Mouse (Mus musculus) granulocyte monocyte progenitor cell, adult 5-6 weeks (primary cell): ENCODE measurements around the gene Ankrd35. TPM values are rescaled to one million over a fixed set of nuclear protein-coding genes. Genes with fewer than 3 reads are reported as not detected.
"Not testable (repeated sequence)": the region's sequence is repeated elsewhere in the genome, so short reads cannot be mapped to it uniquely, and the experiment has no call there.

Experiments used
- ATAC-seq: replicated peaks from 2 replicates; pipeline ENCODE4 v1.8.0; 2016; ENCODE audit warnings: mild to moderate bottlenecking, moderate TSS enrichment, inconsistent platforms; ENCODE audit not compliant: poor library complexity, severe bottlenecking
- total RNA-seq, 2 experiments: library from RNA; stranded (forward) in 1 of 2; stranded (reverse) in 1 of 2; fragments of 200-712, 200-1000 nt in 1 of 2; fragments of >200 nt in 1 of 2; fragmentation: Nextera tagmentation in 1 of 2; gene quantifications; 2 replicates each; pipeline ENCODE4 v1.2.3; 2014 to 2017

Ankrd35 gene
- total RNA-seq (2014; fragmentation: Nextera tagmentation) (not detected in 2 replicates), total RNA-seq (2017) (not detected in 2 replicates)

GRCm38 (mm10) chr3:96669727-96670468 lies at the start of gene Ankrd35:
Ankrd35 (plus strand) TSS chr3:96670131.
- ATAC-seq, result peak; percentile 99

DNA sequence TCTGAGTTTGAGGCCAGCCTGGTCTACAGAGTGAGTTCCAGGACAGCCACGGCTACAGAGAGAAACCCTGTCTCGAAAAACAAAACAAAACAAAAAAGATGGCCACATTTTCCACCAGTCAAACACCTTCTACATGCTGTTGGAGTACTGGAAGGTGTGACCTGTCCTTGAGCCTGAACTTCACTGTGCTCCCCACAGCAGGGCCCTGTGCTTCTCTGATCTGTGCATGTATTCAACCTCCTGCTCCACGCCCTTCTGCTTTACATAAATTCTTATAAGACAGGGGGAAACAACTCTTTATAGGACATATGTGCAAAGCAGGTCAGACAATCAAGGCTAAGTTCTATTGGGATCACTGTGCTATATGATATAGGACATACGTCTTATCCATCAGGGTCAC lies 46.7 kb upstream of the Ankrd35 start:
- ATAC-seq, result no peak

DNA sequence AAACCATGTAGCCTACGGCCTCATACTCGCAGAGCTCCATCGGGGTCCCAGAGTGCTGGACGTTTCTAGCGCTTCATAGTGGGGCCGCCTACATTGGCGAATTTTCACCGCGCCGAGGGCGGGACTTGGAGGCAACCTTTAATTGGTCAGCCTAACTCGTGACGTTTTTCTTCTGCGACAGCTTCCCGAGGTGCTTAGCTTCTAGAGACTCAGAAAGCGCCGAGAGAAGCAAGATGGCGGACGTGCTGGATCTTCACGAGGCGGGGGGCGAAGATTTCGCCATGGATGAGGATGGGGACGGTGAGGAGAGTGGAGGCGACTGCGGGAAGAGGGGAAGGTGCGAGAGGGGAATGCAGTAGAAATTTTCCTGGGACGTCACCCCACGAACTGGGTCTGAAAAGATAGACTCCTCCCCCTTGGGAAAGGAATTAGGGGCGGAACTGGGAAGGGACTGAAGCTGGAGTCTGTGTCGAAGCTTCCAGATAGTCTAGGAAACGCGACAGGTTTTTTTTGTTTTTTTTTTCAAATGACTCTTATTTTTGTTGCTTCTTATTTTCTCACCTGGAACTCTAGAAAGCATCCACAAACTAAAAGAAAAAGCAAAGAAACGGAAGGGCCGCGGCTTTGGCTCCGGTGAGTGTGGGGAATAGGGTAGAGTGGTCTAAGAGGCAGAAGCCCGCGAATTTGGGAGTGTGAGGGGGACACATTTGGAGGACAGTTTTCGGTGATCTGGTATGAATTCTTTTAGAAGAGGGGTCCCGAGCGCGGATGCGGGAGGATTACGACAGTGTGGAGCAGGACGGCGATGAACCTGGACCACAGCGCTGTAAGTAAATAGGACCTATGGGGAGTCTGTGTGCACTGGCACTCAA lies 40.0 kb upstream of the Ankrd35 start, which contains the start of gene Rbm8a:
Gene Rbm8a, plus strand, starts transcription at position 205 of the 872 bp plus-strand sequence.
- ATAC-seq, result peak; percentile 99

DNA sequence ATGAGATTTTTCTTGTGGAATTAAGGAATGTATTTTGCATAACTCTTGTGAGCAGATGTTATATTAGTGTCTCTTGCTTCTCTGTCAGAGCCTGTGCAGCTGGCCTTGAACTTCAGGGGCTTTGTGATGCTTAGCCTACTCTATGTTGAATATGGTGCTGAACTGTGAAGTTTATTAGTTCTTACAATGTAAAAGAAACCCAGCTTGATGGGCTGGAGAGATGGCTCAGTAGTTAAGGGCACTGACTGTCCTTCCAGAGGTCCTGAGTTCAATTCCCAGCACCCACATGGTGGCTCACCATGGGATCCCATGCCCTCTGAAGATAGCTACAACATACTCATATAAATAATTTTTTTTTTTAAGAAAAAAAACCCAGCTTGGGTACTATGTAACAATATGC lies 37.9 kb upstream of the Ankrd35 start:
- ATAC-seq, result no peak

DNA sequence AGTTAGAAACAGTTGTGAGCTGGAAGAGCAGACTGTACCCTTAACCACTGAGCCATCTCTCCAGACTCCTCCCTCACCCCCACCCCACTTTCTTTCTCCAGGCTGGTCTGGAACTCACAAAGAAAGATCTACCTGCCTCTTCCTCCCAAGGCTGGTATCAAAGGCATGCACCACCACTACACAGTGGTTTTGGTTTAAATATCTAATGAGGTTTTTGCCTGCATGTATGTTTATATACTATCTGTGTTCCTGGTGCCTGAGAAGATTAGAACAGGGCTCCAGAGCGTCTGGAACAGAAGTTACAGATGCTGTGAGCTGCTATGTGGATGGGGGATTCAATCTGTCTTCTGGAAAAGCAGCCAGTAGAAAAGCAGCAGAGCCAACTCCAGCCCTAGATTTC lies 35.9 kb upstream of the Ankrd35 start:
- no peak for ATAC-seq

DNA sequence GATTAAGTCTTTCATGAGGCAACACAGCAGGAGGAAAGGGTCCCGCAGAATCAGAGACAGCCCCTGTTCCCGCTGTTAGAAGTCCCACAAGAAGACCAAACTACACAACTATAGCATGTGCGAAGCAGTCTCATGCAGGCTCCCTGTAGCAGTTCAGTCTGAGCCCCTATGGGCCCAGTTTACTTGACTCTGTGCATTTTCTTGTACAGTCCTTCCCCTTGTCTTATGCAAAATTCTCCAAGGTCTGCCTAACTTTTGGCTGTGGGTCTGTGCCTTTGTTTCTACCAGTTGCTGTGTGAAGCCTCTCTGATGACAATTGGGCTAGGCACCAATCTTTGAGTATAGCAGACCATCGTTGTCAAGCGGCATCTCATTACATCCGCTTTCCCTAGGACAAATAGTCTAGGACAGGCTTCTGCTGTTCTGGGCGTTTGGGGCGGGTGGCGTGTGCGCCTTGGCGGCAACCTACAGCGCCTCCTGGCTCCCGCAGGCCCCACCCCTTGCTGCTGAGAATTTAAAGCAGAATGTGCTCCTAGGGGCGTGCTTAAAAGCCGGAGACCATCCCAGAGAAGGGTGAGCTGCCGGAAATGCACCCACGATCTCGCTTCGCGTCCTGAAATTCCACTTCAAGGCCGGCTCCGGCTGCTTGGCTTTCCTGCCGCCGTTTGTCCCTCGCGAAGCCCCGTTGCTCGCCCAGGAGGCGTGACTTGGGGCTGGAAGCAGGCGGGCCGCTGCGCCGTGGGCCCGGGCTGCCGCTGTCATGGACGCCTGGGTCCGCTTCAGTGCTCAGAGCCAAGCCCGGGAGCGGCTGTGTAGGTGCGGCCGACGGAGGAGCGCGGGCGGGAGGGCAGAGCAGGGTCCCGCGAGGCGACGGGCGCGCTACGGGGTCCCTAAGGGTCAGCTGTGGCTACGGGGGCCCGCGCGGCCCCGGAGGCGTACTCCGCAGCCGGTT lies 34.7 kb upstream of the Ankrd35 start, which contains the start of the genes Pex11b and Gm42957:
Gene Pex11b, plus strand, starts transcription at position 449 of the 952 bp plus-strand sequence.
Gene Gm42957, plus strand, starts transcription at position 547 of the 952 bp plus-strand sequence.
- ATAC-seq, result peak; percentile 88

GRCm38 (mm10) chr3:96635906-96636305 lies 34.0 kb upstream of the Ankrd35 start:
- ATAC-seq, result no peak

DNA sequence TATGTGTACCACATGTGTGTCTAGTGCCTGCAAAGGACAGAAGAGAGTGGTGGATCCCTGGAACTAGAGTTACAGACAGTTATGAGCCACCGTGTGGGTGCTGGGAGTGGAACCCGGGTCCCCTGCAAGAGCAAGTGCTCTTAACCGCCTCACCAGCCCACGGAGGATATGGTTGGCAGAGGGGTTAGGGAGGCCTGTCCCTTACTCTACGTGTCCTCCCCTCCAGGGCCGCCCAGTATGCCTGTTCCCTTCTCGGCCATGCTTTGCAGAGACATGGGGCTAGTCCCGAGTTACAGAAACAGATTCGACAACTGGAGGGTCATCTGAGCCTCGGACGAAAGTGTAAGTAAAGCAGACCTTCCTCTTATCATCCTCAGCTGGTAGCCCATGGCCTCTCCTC lies 33.5 kb upstream of the Ankrd35 start:
- no peak for ATAC-seq

DNA sequence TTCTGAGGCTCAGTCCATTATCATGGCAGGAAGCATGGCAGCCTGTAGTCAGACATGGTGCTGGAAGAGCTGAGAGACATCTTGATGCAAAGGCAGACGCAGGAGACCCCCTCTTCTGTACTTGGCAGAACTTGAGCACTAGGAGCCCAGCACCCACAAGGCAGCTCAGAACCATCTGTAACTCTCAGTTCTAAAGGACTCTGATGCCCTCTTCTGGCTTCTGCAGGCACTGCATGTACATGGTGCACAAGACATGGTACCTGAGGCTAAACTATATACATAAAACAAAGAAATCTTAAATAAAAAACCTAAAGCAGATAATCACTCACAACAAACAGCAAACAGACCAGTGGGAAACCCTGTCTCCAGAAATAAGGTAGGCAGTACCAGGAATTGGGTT lies 30.7 kb upstream of the Ankrd35 start:
- ATAC-seq, result peak; percentile 50

DNA sequence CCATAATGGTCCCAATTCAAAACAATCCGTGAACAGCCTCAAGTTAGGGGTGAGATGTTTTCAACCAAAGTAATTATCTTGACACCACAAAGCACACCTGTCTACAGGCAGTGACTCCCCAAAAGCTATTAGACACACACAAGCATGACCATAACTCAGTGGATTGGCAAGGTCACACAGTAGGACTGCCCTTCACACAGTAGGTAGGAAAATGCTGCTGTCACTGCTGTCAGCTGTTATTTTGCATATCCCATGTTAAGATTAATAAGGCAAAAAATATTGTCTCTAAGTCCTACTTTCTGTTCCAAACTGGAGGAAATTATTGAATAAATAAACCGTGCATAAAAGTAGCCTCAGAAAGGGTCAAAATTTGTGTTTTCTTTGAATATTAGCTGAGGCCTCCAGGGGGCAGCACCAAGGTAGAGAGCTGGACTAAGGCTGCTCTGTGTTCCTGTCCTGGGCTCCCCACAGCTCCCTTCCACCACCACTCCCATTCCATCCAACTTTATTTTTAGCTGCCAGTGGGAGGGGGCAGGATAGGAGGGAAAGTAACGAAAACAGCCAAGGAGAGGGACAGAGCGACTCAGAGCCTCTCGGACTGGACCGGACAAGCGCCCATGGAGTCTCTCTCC lies 24.8 kb upstream of the Ankrd35 start, which contains the start of gene Itga10:
Gene Itga10, plus strand, starts transcription at position 567 of the 632 bp plus-strand sequence.
- ATAC-seq, result 0 out of 2 replicates have a peak, but pooled peaks have one; percentile 33

GRCm38 (mm10) chr3:96647365-96647764 lies 22.6 kb upstream of the Ankrd35 start:
- ATAC-seq, result no peak

DNA sequence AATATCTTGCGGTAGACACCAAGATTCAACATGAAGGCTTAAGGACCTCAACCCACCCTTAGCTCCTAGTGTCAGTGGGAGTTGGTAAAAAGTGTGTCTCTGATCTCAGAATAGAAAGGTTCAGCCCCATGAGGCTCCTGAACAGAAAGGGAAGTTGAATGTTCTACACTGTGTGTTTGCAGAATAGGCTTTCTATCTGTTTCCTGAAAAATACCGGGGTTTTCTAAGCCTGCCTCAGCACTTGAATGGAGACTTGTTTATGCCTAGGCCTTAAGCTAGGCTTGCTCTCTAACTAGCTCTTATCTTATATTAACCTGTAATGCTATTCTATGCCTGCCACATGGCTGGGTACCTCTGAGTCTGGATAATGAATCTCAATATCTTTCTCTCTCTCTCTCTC lies 9.0 kb upstream of the Ankrd35 start:
- peak; percentile 29 for ATAC-seq

GRCm38 (mm10) chr3:96662731-96663316 lies 7.1 kb upstream of the Ankrd35 start:
- ATAC-seq, result no peak

GRCm38 (mm10) chr3:96663432-96664239 lies 6.3 kb upstream of the Ankrd35 start:
- ATAC-seq, result peak; percentile 73

- not testable (repeated sequence) for ATAC-seq
Measured at GRCm38 (mm10) chr3:96665732-96666363, 4.1 kb upstream of the Ankrd35 start.

DNA sequence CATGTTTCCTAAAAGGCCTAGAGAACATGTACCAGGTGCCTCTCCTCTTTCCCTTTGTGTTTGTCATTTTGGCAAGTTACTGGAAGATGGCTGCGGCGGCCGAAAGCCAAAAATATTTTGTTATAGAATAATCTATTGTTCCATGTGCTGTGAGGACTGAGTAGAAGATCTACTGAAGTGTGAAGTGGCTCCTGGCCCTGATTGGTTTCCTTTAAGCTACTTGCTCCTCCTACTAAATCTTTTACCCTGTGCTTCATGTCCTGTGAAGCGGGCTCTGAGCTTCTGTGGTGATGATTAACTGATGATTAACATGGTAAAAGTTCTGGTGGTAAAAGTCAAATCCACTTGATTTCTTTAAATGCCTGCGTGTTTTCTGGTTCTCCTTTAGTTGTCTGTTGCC lies 3.0 kb upstream of the Ankrd35 start:
- no peak for ATAC-seq

GRCm38 (mm10) chr3:96667316-96667715 lies 2.6 kb upstream of the Ankrd35 start:
- ATAC-seq, result no peak
